Mouse (Mus musculus): Measurements from ENCODE around the gene Gli1. TPM values are rescaled to one million over a fixed set of nuclear protein-coding genes. Genes with fewer than 3 reads are reported as not detected.
A peak's percentile ranks its signal among the peaks of the same experiment; 100 is the strongest.

The Gli1 gene
- total RNA-seq, 2 experiments from 2014 or later: 3.3 to 4.5 TPM

DNA sequence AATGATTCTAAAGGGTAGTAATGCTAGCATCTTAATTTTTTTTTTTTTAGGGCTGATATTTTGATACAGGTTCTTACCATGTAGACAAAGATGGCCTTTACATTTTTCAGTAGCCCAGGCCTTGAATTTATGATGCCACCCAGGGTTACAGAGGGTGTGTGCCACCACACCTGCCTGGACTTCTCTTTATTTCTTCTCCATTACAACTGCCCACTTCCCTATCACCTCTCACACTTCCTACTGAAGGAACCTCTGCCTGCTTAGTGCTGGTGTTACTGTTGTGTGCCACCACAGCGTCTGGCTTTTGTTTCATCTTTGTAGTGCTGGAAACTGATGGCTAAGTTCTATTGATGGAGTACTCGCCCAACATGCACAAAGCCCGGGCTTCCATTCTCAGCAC lies 18.9 kb upstream of the Gli1 start:
- no peak for TF ChIP-seq CTCF (IDR thresholded peaks at IDR 0.05)
- Histone ChIP-seq H3K27ac (no peak overlapping the region), H3K4me3 (no peak overlapping the region)
- intact Hi-C loops (cut with DNase I): no loop called here
- DNase-seq (ENCODE audit: extremely low spot score in 1 of 2, low spot score in 2 of 2): no peak

DNA sequence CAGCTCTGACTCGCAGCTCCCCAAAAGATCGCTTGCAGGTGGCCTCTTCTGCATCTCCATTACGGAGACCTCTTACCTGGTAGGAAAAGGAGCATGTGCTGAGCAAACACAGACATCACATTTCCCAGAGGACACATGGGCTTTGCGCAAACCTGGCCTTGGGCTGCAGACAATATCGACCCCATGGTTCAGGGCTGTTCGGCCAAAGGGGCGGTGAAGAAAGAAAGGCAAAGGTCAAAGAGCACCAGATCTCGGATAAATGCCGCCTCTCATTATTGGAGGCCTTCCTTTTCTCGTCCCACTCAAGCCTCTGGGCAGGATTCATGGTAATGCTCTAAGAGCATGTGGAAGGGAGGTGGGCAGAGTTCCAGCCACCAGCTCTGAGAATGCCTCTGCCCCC lies 13.6 kb upstream of the Gli1 start:
- DNase-seq (ENCODE audit: extremely low spot score in 1 of 2, low spot score in 2 of 2): no peak
- Histone ChIP-seq H3K27ac (peak overlapping the region; percentile 91), H3K4me3 (no peak overlapping the region)
- intact Hi-C loops (cut with DNase I): no loop called here
- TF ChIP-seq CTCF (IDR thresholded peaks at IDR 0.05): no peak

DNA sequence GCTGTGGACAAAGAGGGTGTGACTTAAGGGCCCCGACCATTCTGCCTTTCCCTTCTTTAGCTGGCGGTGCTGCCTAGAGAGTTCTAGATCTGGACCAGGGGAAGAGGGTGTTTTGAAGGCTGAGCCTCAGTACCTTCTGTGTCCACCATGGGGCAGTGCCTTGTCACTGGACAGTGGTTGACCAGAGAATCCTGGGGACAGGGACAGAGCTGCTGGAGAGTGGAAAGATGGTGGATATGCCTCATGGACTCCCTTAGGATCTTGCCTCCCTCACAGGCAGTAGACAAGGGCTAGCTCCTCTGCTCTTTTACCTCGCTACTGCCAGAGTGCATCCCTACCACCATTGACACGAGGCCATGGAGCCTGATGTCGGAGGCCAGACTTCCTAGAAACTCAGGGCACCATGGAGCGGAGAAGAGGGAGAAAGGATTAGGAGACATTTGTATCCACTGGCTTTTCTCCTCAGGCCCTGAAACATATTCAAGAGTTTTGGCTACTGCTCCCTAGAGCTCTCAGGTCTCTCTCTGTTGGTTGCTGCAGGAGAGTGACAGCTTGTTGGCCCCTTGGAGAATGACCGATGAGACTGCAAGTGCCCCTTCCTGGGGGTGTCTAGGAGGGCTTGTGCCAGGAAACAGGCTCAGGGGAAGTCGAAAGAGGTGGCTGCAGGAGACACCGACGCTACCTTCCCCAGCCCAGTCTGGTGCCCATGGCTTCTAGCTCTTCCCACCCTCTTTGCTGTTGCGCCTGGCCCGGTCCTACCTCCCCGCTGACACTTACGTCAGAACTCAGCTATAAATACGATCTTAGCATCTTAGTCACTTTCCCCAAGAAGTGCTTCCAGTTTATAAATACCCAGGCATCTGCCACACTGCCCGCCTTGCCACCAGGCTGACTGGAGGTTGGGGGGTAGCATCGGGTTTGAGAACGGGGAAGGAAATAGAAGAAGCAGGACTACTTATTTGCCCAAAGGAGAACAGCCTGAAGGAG lies 12.4 kb upstream of the Gli1 start, which contains the start of gene Inhbe:
TSS of gene Inhbe (minus strand) at position 503 of the 987 bp plus-strand sequence.
- intact Hi-C loops (cut with DNase I): loop anchor here (1.0 to 5.0 kb wide), 3 partner anchors 26 to 128 kb away; partner anchors contain the start of gene R3hdm2
- Histone ChIP-seq H3K27ac (peak within 1 kb of the TSS; percentile 91), H3K4me3 (0 out of 2 replicates have a peak within 1 kb of the TSS, but pooled peaks have one; percentile 17)
- TF ChIP-seq CTCF (IDR thresholded peaks at IDR 0.05): peak; percentile 53
- DNase-seq (ENCODE audit: extremely low spot score in 1 of 2, low spot score in 2 of 2): peak; percentile 61 to 69

DNA sequence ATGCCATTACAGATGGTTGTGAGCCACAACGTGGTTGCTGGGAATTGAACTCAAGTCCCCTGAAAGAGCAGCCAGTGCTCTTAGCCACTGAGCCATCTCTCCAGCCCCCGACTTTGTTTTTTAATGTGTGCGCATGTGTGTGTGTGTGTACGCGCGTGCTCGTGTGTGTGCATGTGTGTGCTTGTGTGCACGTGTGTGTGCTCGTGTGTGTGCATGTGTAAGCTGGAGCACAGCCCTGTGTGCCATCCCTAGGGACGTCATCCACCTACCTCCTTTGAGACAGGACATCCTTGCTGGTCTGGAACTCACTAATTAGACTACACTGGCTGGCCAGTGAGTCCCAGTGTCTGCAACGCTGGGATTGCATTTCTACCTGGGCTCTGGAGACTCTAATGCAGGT lies 11.0 kb upstream of the Gli1 start:
- peak overlapping the region; percentile 86 for H3K27ac ChIP-seq
- intact Hi-C loops (cut with DNase I): loop anchor here (5.0 kb wide), 1 partner anchor 130 kb away; no protein-coding TSS in a partner anchor
- DNase-seq (ENCODE audit: extremely low spot score in 1 of 2, low spot score in 2 of 2): no peak
- TF ChIP-seq CTCF (IDR thresholded peaks at IDR 0.05): no peak
- H3K4me3 ChIP-seq: no peak overlapping the region

DNA sequence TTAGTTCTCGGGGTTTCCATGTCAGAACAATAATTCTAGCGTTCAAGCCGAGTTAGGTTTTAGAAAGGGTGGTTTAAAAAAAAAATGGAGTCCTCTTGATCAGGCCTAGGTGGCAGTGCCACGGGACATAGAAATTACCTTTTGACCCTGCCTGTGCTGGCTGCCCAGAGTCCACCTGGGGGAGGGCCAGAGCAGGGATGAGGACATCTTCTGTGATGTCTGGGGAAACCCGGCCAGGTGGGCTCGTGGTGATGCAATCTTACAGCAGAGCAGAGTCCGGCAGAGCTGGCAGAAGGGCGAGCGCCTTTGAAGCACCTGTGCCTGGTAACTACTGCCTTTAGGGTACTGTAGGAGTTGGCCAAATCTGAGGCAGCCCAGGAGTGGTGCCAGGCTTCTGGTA lies 10.4 kb upstream of the Gli1 start:
- Histone ChIP-seq H3K27ac (peak overlapping the region; percentile 86), H3K4me3 (no peak overlapping the region)
- no peak for DNase-seq (ENCODE audit: extremely low spot score in 1 of 2, low spot score in 2 of 2)
- intact Hi-C loops (cut with DNase I): loop anchor here (5.0 kb wide), 1 partner anchor 130 kb away; no protein-coding TSS in a partner anchor
- no peak for TF ChIP-seq CTCF (IDR thresholded peaks at IDR 0.05)

DNA sequence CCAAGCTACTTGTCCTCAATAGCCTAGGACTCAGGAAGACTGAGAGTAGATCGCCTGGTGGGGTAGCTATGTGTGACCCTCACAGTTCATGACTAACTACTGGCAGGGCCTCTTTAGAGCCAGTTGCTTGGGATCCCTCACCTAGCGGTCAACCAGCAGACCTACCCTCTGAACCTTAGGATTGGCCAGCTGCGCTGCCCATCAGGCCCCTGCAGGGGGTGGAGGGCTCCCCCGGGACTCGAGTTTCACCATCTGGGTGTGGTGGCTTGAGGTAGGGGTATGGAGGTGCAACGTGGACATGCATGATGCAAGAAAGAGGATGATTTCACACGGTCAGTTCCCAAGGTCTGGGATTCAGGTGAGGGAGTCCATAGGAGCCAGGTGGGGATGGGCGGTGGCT lies 9.9 kb upstream of the Gli1 start:
- no peak for TF ChIP-seq CTCF (IDR thresholded peaks at IDR 0.05)
- intact Hi-C loops (cut with DNase I): loop anchor here (5.0 kb wide), 1 partner anchor 131 kb away; no protein-coding TSS in a partner anchor
- DNase-seq (ENCODE audit: extremely low spot score in 1 of 2, low spot score in 2 of 2): no peak
- peak overlapping the region; percentile 86 for H3K27ac ChIP-seq
- no peak overlapping the region for H3K4me3 ChIP-seq

DNA sequence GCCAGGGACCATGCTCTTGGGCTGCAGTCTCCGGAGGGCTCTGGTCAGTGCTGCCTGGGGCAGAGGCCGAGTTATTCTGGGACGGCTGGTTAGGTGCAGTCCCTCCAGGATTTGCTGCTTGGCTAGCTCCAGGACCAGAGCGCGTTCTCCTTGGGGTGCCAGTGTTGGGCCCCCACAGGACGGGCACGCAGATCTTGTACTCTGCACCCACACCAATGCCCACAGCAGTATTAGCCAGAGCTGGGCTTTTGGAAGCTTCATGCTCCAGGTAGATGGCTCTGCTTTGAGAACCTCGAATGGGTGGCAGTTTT lies 9.5 kb upstream of the Gli1 start:
- intact Hi-C loops (cut with DNase I): loop anchor here (5.0 kb wide), 1 partner anchor 131 kb away; no protein-coding TSS in a partner anchor

DNA sequence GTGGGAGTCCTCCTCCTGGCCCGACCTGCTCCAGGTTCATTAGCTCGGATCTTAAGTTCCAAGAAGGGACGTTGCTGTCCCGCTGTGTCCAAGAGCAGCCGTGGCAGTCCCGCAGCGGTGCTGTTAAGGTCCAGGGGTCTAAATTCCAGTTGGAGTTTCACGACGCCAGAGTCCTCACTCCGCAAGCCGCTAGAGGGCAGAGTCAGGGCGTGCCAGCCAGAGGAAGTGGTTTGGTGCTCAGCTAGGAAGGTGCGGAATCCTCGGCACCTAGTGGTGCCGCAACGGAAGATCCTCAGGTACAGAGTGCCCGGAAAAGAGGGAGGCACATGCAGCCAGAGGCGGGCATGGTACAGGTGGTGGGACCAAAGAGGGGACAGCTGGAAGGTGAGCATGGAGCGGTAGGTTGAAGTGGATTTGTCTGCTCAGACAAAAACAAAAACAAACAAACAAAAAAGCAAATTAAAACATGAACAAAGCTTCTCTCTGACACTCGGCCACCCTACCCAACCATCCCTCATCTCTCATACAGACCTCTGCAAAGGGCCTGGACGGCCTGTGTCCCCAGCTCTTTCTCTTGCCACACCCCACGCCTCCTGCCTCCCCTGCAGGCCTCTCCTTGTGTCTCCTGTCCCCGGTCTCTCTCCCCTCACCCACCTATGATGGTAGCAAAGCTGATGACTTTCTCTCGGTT lies 9.0 kb upstream of the Gli1 start:
- TF ChIP-seq CTCF (IDR thresholded peaks at IDR 0.05): peak; percentile 85
- Histone ChIP-seq H3K27ac (peak overlapping the region; percentile 86), H3K4me3 (peak overlapping the region; percentile 14)
- peak; percentile 71 to 80 for DNase-seq (ENCODE audit: extremely low spot score in 1 of 2, low spot score in 2 of 2)
- intact Hi-C loops (cut with DNase I): loop anchor here (1.0 to 5.0 kb wide), 3 partner anchors 30 to 132 kb away; partner anchors contain the start of gene R3hdm2

More for the DNA sequence above, 9.5 kb upstream of the Gli1 start:
- no peak for DNase-seq (ENCODE audit: extremely low spot score in 1 of 2, low spot score in 2 of 2)
- no peak for TF ChIP-seq CTCF (IDR thresholded peaks at IDR 0.05)
- Histone ChIP-seq H3K27ac (peak overlapping the region; percentile 86), H3K4me3 (no peak overlapping the region; the same call in 1 of the 2 replicates)

DNA sequence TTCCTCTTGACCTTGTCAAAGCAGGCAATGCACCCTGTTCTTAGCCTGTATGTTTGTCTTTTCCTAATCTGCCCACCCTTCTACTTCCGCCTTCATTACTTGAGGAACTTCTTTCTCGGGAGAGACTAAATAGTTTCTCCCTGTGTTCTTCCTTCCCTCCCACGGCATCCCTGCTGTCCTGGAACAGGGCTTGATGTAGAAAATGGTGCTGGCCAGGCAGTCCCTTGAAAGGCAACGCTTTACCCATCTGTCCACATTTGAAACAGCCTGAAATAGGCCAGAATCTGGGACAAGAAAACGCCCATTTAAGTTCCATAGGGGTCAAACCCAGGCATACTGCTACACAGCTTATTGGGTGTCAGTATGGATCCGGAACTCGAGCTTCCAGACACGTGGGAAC lies 8.0 kb upstream of the Gli1 start:
- intact Hi-C loops (cut with DNase I): loop anchor here (1.0 to 5.0 kb wide), 3 partner anchors 30 to 132 kb away; partner anchors contain the start of gene R3hdm2
- no peak for TF ChIP-seq CTCF (IDR thresholded peaks at IDR 0.05)
- Histone ChIP-seq H3K4me3 (no peak overlapping the region), H3K27ac (peak overlapping the region; percentile 86)
- no peak for DNase-seq (ENCODE audit: extremely low spot score in 1 of 2, low spot score in 2 of 2)

DNA sequence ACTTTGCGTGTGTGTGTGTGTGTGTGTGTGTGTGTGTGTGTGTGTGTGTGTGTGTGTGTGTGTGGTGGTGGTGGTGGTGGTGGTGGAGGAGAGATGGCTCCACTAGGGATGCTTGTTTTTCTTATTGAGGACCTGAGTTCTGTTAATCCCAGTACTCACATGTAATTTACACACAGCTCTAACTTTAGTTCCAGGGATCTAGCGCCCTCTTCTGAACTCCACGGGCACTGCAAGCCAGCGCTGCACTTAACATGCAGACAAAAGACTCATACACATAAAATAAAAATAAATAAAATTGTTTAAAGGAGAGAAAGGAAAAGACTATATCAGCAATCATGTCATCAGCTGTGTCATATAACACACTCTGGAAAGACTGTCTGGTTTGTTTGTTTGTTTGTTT lies 7.2 kb upstream of the Gli1 start:
- Histone ChIP-seq H3K27ac (no peak overlapping the region; the same call in 1 of the 2 replicates), H3K4me3 (no peak overlapping the region)
- intact Hi-C loops (cut with DNase I): no loop called here
- peak; percentile 36 for TF ChIP-seq CTCF (IDR thresholded peaks at IDR 0.05)
- DNase-seq (ENCODE audit: extremely low spot score in 1 of 2, low spot score in 2 of 2): no peak

DNA sequence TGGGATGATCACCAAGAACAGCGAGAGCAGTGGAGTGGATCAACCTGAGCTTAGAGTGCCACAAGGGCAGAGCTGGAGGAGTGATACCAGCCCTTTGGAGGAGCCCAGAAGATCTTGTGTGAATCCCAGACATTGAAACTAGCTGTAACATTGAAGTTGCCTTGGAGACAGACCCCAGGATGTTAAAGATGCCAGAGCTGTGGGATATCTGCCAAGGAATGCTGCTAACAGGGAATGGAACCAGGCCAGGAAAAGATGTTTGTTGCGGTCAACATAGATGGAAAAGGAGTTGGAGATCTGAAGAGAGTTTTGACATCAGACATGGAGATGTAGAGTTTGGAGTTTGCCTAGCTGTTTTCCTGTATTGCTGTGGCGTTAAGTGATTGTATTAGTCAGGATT lies 4.4 kb upstream of the Gli1 start:
- no peak overlapping the region for H3K27ac ChIP-seq
- no peak for DNase-seq (ENCODE audit: extremely low spot score in 1 of 2, low spot score in 2 of 2)
- intact Hi-C loops (cut with DNase I): loop anchor here (1.0 kb wide), 1 partner anchor 53 kb away; no protein-coding TSS in a partner anchor
- H3K4me3 ChIP-seq: no peak overlapping the region
- TF ChIP-seq CTCF (IDR thresholded peaks at IDR 0.05): no peak

DNA sequence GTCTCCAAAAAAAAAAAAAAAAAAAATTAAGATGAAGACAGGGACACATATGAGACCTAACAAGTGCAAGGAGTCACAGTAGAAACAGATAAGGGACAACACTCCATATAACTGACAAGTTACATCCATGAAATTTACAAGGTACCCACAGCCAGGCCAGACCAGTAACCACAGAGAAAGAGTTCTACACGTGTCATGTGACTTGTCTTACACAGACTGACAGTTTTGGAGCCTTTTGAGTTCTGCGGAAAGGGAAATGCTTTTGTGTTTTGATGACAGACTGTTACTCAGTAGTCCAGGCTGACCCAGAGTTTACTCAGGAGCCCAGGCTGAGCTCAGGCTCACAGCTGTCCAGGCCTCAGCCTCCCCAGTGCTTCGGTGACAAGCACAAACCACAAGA lies 1.3 kb upstream of the Gli1 start:
- no peak overlapping the region for H3K4me3 ChIP-seq
- intact Hi-C loops (cut with DNase I): no loop called here
- no peak for TF ChIP-seq CTCF (IDR thresholded peaks at IDR 0.05)
- DNase-seq (ENCODE audit: extremely low spot score in 1 of 2, low spot score in 2 of 2): no peak
- no peak overlapping the region for H3K27ac ChIP-seq
